Mouse (Mus musculus) cerebellum, adult 8-10 months (tissue): ENCODE data around the gene Fut11.

Experiments used
- DNase-seq: peaks from one replicate; pipeline ENCODE4 v3.0.0; 2022

Fut11 gene

GRCm38 (mm10) chr14:20694884-20695760, at the start of gene Fut11:
TSS of gene Fut11 (plus strand) at chr14:20694968.
- peak; percentile 89 for DNase-seq

- DNase-seq, result no peak
These were observed 49.2 kb upstream of the Fut11 start for GRCm38 (mm10) chr14:20645547-20645946.

GRCm38 (mm10) chr14:20646381-20646780, 48.4 kb upstream of the Fut11 start:
- DNase-seq, result no peak

GRCm38 (mm10) chr14:20651000-20651399, 43.8 kb upstream of the Fut11 start:
- DNase-seq, result no peak

- no peak for DNase-seq
These were observed 43.0 kb upstream of the Fut11 start for GRCm38 (mm10) chr14:20651722-20652256.

- no peak for DNase-seq
These were observed 39.9 kb upstream of the Fut11 start for GRCm38 (mm10) chr14:20654690-20655421.

- no peak for DNase-seq
These were observed 39.0 kb upstream of the Fut11 start for GRCm38 (mm10) chr14:20655731-20656130.

GRCm38 (mm10) chr14:20656361-20656760, 38.4 kb upstream of the Fut11 start, which contains the start of gene Myoz1:
TSS of gene Myoz1 (minus strand) at chr14:20656540.
- no peak for DNase-seq

- peak; percentile 33 for DNase-seq
These were observed 36.4 kb upstream of the Fut11 start for GRCm38 (mm10) chr14:20658326-20658725.

GRCm38 (mm10) chr14:20658902-20659301, 35.9 kb upstream of the Fut11 start:
- no peak for DNase-seq

GRCm38 (mm10) chr14:20659687-20660086, 35.1 kb upstream of the Fut11 start:
- no peak for DNase-seq

- DNase-seq, result peak; percentile 96
These were observed 33.7 kb upstream of the Fut11 start for GRCm38 (mm10) chr14:20660827-20661660.

GRCm38 (mm10) chr14:20661661-20662331, 33.0 kb upstream of the Fut11 start:
- peak; percentile 34 for DNase-seq

- no peak for DNase-seq
These were observed 32.0 kb upstream of the Fut11 start for GRCm38 (mm10) chr14:20662740-20663139.

- no peak for DNase-seq
These were observed 31.2 kb upstream of the Fut11 start for GRCm38 (mm10) chr14:20663601-20664000.

- no peak for DNase-seq
These were observed 30.3 kb upstream of the Fut11 start for GRCm38 (mm10) chr14:20664436-20664835.

- DNase-seq, result no peak
These were observed 27.3 kb upstream of the Fut11 start for GRCm38 (mm10) chr14:20667469-20667868.

GRCm38 (mm10) chr14:20668154-20668810, 26.5 kb upstream of the Fut11 start, which contains the start of gene Synpo2l:
TSS of gene Synpo2l (minus strand) at chr14:20668354.
- no peak for DNase-seq

- DNase-seq, result peak; percentile 36
These were observed 21.8 kb upstream of the Fut11 start for GRCm38 (mm10) chr14:20672990-20673389.

GRCm38 (mm10) chr14:20673735-20674063, 21.1 kb upstream of the Fut11 start:
- DNase-seq, result no peak

- peak; percentile 95 for DNase-seq
These were observed 20.5 kb upstream of the Fut11 start, which contains the start of gene Sec24c for GRCm38 (mm10) chr14:20674064-20674833. TSS of gene Sec24c (plus strand) at chr14:20674308.
